Mouse (Mus musculus) liver, embryonic 12.5 days (tissue): ENCODE measurements at regions not wholly inside any gene's neighbourhood (a gene's known extent, or its start where the extent isn't known, plus 50 kb on each side); places are given as distances from the start of the nearest gene placed in this dataset.

Source experiments
- ATAC-seq: fragments of 200-750 bp; cut with Nextera tagmentation; 2 replicates; pipeline ENCODE4 v1.8.0; 2017; ENCODE audit warnings: moderate number of reproducible peaks, mild to moderate bottlenecking, moderate library complexity
- H3K27ac ChIP-seq: fragments of 300-500 bp; sonication (generic); 2 replicates; pipeline ENCODE4 v1.5.1; 2016; ENCODE audit warnings: mild to moderate bottlenecking
- H3K27me3 ChIP-seq: fragments of 300-500 bp; sonication (generic); replicated peaks from 2 replicates; pipeline ENCODE4 v1.6.1; 2016; ENCODE audit warnings: mild to moderate bottlenecking, moderate library complexity
- H3K36me3 ChIP-seq: fragments of 300-500 bp; sonication (generic); 2 replicates; pipeline ENCODE4 v1.6.1; 2016; ENCODE audit warnings: mild to moderate bottlenecking, moderate library complexity
- H3K4me1 ChIP-seq: fragments of 300-500 bp; sonication (generic); 2 replicates; pipeline ENCODE4 v1.6.1; 2016
- H3K4me2 ChIP-seq: fragments of 300-500 bp; sonication (generic); 2 replicates; pipeline ENCODE4 v1.6.1; 2016; ENCODE audit warnings: mild to moderate bottlenecking, moderate library complexity
- H3K4me3 ChIP-seq: fragments of 300-500 bp; sonication (generic); 2 replicates; pipeline ENCODE4 v1.5.1; 2016; ENCODE audit warnings: mild to moderate bottlenecking, moderate library complexity
- H3K9ac ChIP-seq: fragments of 300-500 bp; sonication (generic); 2 replicates; pipeline ENCODE4 v1.6.1; 2016; ENCODE audit warnings: mild to moderate bottlenecking, moderate library complexity
- H3K9me3 ChIP-seq: fragments of 300-500 bp; sonication (generic); replicated peaks from 2 replicates; pipeline ENCODE4 v1.6.1; 2016; ENCODE audit warnings: mild to moderate bottlenecking, moderate library complexity
- WGBS: fragments of 180-500 bp; shearing (Covaris S2); methylation state at CpG from one replicate; pipeline ENCODE4 v1.1.7; 2016; ENCODE audit not compliant: insufficient replicate concordance; 5-methylcytosine and 5-hydroxymethylcytosine counted together

DNA sequence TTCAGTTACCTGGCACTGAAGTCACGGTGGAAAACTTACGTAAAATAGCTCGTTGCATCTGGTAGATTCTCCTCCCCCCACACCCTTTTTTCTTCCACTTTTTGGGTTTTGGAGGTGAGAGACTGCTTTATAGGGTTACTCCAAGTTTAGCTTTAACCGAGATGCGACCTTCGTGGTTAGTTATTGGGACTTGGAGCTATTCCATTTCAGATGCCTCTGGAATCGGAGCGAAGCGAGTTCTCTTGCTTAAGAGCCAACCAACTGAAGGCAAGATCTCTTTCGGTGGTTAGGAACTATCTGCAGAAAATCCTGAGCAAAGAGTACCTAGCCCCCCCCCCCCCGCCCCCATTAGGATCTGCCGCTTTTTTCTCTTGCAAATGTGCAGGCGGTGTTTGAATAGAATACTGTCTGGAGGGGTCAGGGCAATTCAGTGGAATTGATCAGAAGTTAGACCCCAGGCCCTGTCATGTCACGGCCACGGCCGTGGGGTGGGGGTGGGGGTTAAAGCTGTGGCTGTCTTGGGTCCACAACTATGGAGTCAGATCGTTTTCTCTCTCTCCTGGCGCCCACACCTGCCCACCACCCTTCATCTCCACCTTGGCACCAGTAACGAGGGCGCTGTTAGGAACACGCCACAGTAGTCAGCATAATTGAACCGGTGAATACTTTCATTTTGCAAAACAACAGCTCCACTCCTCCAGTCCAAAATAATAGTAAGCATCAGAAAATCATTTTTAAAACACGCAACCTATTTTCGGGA lies 229.6 kb downstream of the Mef2c start:
- ATAC-seq, result no peak
- no peak overlapping the region for H3K9ac ChIP-seq
- WGBS, result 3% methylated on average over 24 of the region's 24 CpGs

DNA sequence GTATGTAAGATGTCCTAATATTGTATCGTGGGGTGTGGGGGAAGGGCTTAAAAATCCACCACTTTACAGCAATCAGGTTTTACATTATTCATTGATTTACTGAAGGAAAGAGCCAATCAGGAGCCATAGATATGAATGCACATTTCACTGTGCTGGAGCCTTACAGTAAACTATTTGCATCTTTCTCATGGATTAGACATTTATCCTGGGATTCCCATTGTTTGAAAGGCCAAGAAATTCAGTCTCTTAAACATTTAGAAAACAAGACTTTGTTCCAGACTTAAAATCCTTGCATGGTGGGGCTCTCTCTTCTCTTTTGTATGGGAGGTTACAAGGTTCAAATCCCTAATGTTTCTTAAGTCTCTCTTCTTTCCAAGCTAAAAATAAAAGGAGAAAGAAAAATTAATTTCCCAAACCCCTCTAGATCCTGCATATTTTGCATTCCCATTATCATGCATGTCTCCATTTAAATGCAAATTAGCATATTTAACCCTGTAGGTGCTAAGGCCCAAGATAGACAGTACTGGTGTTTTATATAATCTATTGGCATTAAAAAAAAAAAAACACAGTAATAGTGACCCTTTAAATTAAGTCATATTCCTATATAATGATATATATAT lies 230.3 kb downstream of the Mef2c start:
- H3K9ac ChIP-seq, result no peak overlapping the region
- peaks cover 18% of the 10 kb centered on the region for H3K4me1 ChIP-seq
- H3K36me3 ChIP-seq, result no peaks in the 10 kb centered on the region
- H3K4me3 ChIP-seq, result no peak overlapping the region
- 0% methylated on average over 1 of the region's 1 CpGs for WGBS
- no peak overlapping the region for H3K4me2 ChIP-seq
- H3K27me3 ChIP-seq, result peaks cover 78% of the 10 kb centered on the region
- no peak overlapping the region for H3K27ac ChIP-seq
- no peak for ATAC-seq
- no peaks in the 10 kb centered on the region for H3K9me3 ChIP-seq

More for the DNA sequence above, 229.6 kb downstream of the Mef2c start:
- Histone ChIP-seq H3K4me2 (peak overlapping the region; percentile 30), H3K9me3 (no peaks in the 10 kb centered on the region), H3K4me3 (peak overlapping the region; percentile 10; the same call in 1 of the 2 replicates), H3K4me1 (peaks cover 18% of the 10 kb centered on the region), H3K27me3 (peaks cover 77% of the 10 kb centered on the region), H3K27ac (no peak overlapping the region), H3K36me3 (no peaks in the 10 kb centered on the region)

DNA sequence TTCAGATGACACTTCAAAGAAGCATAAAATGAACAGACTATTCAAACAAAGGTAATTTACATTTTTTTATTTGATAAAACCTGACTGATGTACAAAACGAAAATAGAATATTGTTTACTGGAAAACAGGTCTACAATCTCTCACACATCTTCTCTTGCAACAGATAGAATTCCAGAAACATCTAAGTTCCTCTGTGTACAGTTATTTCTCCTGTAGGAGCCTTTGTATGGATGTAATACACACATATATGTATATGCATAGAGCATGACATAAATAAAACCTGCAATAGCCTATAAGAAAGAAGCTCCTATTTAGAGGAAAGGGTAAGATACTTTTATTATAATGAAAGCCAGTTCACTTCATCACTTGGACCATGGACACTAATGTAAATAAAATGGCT lies 230.8 kb downstream of the Mef2c start:
- H3K27me3 ChIP-seq, result peaks cover 78% of the 10 kb centered on the region
- H3K4me1 ChIP-seq, result peaks cover 13% of the 10 kb centered on the region
- H3K4me3 ChIP-seq, result no peak overlapping the region
- ATAC-seq, result no peak
- H3K9ac ChIP-seq, result no peak overlapping the region
- no peak overlapping the region for H3K4me2 ChIP-seq
- no peaks in the 10 kb centered on the region for H3K9me3 ChIP-seq
- H3K36me3 ChIP-seq, result no peaks in the 10 kb centered on the region
- WGBS, result 11% methylated on average over 1 of the region's 1 CpGs
- H3K27ac ChIP-seq, result no peak overlapping the region

DNA sequence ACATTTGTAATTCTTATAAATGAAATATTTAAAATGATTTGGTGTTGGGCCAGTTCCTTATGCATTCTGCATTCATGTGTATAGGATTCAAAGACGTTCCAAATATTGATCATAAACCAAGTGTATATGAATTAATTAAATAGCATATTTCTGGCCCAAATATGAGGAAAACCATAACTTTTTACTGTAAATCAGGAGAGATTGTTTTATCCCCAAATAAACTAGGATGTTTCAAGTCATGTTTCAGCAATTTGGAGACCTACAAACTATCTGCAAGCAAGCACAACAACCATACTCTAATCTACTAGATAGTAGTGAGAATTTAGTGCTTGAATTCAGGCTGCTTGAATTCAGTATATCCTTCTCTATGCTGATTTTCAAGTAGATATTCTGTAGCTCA lies 231.3 kb downstream of the Mef2c start:
- no peak overlapping the region for H3K4me2 ChIP-seq
- peaks cover 11% of the 10 kb centered on the region for H3K4me1 ChIP-seq
- no peaks in the 10 kb centered on the region for H3K9me3 ChIP-seq
- no peak overlapping the region for H3K27ac ChIP-seq
- ATAC-seq, result no peak
- no peak overlapping the region for H3K4me3 ChIP-seq
- 47% methylated on average over 1 of the region's 1 CpGs for WGBS
- H3K9ac ChIP-seq, result no peak overlapping the region
- no peaks in the 10 kb centered on the region for H3K36me3 ChIP-seq
- peaks cover 78% of the 10 kb centered on the region for H3K27me3 ChIP-seq

DNA sequence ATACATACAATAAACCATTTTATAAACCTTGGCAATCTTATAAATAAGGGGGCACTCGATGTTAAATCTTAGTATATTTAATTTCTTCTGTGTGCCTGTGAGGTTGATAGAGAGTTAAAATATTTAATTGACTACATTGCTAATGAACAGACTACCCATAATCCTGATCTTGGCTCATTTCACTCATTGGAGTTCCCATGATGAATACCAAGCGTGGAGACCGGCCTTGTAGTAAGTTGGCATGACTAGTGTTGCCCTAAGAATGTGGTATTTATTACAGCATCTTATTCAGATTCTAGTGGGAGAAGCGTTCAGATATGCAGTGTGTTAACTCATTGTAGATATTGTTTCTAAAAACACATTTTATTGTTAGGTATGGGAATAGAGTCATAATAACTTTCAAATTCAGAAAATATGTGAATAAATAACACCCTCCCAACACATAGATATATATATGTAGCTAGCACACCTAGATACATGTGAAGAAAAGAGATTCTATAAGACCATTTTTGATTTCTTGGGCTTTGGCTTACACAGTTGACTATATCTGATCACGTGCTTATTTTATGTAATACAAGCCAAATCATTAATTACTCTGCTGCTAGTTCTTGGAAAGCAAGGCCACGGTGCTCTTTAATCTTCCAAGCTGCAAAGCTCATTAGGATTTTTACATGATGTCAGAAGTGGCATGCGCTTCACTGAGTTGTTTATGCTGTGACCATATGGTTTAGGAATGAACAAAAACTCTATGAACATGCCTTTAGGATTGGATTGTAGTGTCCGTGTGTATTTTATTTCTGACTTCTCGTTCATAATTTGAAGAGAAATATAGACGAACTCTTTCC lies 232.0 kb downstream of the Mef2c start:
- Histone ChIP-seq H3K9me3 (no peaks in the 10 kb centered on the region), H3K36me3 (no peaks in the 10 kb centered on the region), H3K27ac (no peak overlapping the region), H3K4me2 (no peak overlapping the region), H3K4me3 (no peak overlapping the region), H3K9ac (no peak overlapping the region), H3K4me1 (0 out of 2 replicates have a peak, but pooled peaks cover 4% of the 10 kb centered on the region), H3K27me3 (peaks cover 78% of the 10 kb centered on the region)
- WGBS, result 46% methylated on average over 10 of the region's 10 CpGs
- ATAC-seq, result no peak

DNA sequence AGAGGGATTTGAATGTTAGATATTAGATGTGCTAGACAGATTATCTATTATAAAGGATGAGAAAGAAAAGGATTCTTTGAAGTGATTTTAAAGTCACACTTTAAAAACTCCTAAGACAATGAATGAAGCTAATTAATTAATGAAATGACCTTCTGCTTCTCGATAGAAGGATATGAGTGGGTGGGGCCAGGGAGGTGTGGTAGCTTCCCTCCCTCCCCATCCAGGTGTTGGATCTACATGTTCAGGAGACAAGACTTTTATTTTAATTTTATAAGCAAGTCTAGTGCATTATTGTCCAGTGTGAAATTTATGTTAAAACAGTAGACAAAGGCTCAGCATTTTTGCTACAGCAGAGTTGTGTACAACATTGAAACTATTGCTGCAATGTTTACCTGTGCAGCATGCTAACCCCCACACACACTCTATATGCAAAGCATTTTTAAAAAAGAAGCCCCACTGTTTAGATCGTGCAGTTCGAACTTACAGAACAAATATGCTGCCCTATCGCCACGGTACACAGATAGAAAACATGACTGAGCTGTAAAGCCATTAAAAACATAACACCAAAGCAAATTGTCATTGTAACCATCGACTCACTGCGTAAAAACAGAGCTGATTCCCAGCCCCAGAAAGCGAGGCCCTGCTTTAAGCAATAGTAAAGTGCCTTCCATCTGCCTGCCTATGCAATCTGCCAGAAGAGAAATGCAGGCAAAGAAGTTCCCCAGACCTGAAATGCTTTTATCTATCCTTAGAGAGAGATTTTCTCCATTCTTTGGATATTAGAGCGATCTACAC lies 233.4 kb downstream of the Mef2c start:
- no peak overlapping the region for H3K4me2 ChIP-seq
- peaks cover 71% of the 10 kb centered on the region for H3K27me3 ChIP-seq
- no peak overlapping the region for H3K27ac ChIP-seq
- H3K9me3 ChIP-seq, result no peaks in the 10 kb centered on the region
- H3K36me3 ChIP-seq, result no peaks in the 10 kb centered on the region
- 7% methylated on average over 9 of the region's 9 CpGs for WGBS
- no peak overlapping the region for H3K4me3 ChIP-seq
- no peaks in the 10 kb centered on the region for H3K4me1 ChIP-seq
- H3K9ac ChIP-seq, result no peak overlapping the region
- no peak for ATAC-seq

DNA sequence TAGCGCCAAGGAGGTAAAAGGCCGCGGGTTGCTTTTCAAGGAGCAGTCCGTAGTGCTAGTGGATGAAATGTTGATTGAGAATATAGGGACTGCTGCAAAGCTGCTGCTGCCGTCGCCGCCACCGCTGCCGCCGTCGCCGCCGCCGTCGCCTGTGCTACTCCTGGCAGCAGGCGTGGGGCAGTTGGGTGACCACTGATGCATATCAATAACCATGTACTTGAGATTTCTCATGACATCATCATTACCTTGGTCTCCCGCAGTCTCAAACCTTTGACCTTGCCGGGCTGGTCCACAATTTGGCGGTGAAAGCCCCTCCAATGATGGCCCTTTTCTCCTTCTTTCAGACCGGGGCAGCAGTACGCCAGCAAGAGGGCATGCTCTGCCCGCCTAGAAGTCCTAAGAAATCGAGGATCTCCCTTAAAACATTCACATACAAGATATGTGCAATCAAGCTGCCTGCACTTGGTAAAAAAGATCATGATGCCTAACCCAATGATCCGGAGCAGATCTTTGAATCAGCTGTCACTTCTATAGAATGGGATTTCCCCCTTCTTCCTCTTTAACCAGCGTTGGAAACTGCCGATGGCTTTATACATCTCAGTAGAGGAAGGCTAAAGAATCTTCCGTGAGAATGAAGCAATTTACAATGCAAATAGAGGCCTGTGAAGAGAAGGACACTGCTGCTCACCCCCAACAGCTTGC lies 234.1 kb downstream of the Mef2c start:
- Histone ChIP-seq H3K4me2 (peak overlapping the region; percentile 37; the same call in 1 of the 2 replicates), H3K36me3 (no peaks in the 10 kb centered on the region), H3K27ac (no peak overlapping the region), H3K4me1 (no peaks in the 10 kb centered on the region), H3K27me3 (peaks cover 64% of the 10 kb centered on the region), H3K9me3 (no peaks in the 10 kb centered on the region), H3K4me3 (peak overlapping the region; percentile 28; the same call in 1 of the 2 replicates), H3K9ac (no peak overlapping the region)
- 2% methylated on average over 27 of the region's 27 CpGs for WGBS
- ATAC-seq, result no peak

DNA sequence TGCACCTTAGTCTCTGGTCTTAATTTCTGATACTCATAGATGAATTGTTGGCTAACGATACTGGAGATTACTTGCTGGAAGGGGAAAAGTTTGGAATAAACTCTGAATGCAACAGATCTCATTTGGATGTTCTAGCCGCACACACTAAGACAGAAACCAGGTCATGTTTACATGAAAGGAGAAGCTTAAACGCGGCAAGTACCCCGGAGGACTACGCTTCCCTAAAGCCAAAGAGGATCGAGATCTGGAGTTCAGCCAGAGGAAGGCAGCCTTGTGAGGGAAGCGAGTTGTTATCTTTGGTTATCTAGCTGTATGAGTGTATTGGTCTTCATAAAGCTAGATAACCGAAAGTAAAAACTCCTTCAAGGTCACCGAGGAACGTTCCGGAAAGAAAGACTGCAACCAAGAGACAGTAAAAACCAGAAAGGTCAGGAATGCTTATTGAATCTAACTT lies 234.7 kb downstream of the Mef2c start:
- Histone ChIP-seq H3K9ac (no peak overlapping the region), H3K27ac (no peak overlapping the region), H3K4me3 (peak overlapping the region; percentile 28), H3K4me1 (no peaks in the 10 kb centered on the region), H3K36me3 (no peaks in the 10 kb centered on the region), H3K4me2 (peak overlapping the region; percentile 37), H3K9me3 (no peaks in the 10 kb centered on the region), H3K27me3 (peaks cover 60% of the 10 kb centered on the region)
- WGBS, result 5% methylated on average over 12 of the region's 12 CpGs
- no peak for ATAC-seq

DNA sequence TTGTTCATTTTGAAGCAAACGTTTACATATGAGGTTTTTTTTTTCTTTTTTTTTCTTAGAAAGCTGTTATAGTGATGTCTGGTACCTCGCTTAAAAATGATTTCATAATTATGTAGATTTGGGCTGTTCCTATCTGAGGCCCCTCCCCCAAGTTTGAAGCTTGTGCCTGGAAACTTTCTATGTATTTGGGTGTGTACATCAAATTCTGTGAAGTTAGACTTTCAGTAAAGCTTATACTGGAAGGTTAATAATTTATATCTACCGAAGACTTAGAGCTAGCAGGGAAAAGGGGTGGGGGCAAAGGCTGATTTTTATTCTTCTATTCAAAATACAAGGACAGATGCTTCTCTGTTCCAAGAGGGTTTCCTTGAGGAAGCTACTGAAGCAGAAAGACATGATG lies 235.3 kb downstream of the Mef2c start:
- H3K4me1 ChIP-seq, result no peaks in the 10 kb centered on the region
- no peak overlapping the region for H3K9ac ChIP-seq
- no peaks in the 10 kb centered on the region for H3K36me3 ChIP-seq
- WGBS, result 16% methylated on average over 3 of the region's 3 CpGs
- no peak overlapping the region for H3K27ac ChIP-seq
- H3K4me2 ChIP-seq, result peak overlapping the region; percentile 37
- H3K9me3 ChIP-seq, result no peaks in the 10 kb centered on the region
- H3K4me3 ChIP-seq, result no peak overlapping the region
- H3K27me3 ChIP-seq, result peaks cover 61% of the 10 kb centered on the region
- no peak for ATAC-seq

DNA sequence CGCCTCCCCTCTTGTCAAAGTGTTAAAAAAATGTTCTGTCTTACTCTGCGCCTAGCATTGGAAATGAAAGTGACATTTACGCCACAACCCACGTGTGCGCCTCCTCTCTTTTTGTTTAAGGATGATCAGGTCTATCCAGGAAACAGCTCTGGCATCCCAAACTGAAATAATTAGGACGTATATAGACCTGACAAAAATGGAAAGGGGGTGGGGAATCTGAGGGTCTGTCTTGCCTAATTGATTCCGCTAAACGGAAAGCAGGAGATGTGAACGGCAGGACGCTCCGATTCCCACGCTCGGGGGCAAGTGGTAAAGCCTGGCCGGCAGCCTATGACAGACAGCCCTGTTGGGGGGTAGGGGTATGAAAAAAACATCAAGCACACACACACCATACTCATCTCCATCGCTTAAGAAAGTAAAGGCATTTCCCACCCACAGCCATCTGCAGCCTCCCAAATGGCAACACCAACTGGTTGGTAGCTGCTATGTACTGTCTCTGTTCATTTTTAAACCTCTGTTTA lies 235.8 kb downstream of the Mef2c start:
- H3K36me3 ChIP-seq, result no peaks in the 10 kb centered on the region
- no peaks in the 10 kb centered on the region for H3K4me1 ChIP-seq
- no peak for ATAC-seq
- H3K9me3 ChIP-seq, result no peaks in the 10 kb centered on the region
- no peak overlapping the region for H3K27ac ChIP-seq
- no peak overlapping the region for H3K9ac ChIP-seq
- 5% methylated on average over 15 of the region's 15 CpGs for WGBS
- H3K4me3 ChIP-seq, result no peak overlapping the region
- H3K27me3 ChIP-seq, result peaks cover 66% of the 10 kb centered on the region
- peak overlapping the region; percentile 37 for H3K4me2 ChIP-seq

DNA sequence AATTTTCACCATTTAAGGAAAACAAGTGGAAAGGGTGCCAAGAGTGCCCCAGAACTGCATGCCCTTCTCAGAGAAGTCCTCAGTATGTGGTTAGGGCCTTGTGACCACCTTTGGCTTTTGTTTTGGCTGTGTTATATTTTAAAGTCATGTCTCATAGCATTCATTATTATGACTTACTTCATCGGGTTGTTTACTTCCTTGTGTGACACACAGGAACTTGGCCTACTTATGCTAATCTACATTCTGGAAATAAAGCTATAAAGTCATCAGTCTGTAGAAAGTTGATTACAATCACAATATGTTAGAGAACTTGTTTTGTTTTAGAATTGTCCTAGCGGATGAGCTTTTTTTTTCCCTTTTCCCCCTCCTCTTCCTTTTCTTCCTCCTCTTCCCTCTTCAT lies 236.3 kb downstream of the Mef2c start:
- Histone ChIP-seq H3K4me1 (no peaks in the 10 kb centered on the region), H3K9me3 (no peaks in the 10 kb centered on the region), H3K4me3 (no peak overlapping the region), H3K36me3 (no peaks in the 10 kb centered on the region), H3K4me2 (no peak overlapping the region), H3K27me3 (peaks cover 71% of the 10 kb centered on the region), H3K27ac (no peak overlapping the region), H3K9ac (no peak overlapping the region)
- 50% methylated on average over 2 of the region's 2 CpGs for WGBS
- no peak for ATAC-seq
